Mouse (Mus musculus): ENCODE data around the gene Hist1h3e. TPM values are rescaled to one million over a fixed set of nuclear protein-coding genes. Genes with fewer than 3 reads are reported as not detected.
A peak's percentile ranks its signal among the peaks of the same experiment; 100 is the strongest.
"Not testable (repeated sequence)": the region's sequence is repeated elsewhere in the genome, so short reads cannot be mapped to it uniquely, and the experiment has no call there.

Hist1h3e gene
- total RNA-seq, 2 experiments from 2014 or later = 11.9 to 17.0 TPM

GRCm38 (mm10) chr13:23570261-23571021 lies 8.3 kb upstream of the Hist1h3e start:
- DNase-seq; intact Hi-C loops (cut with DNase I): not testable (repeated sequence)

- no peak for DNase-seq
- intact Hi-C loops (cut with DNase I) = no loop called here
Observed at GRCm38 (mm10) chr13:23564482-23564881, 2.3 kb upstream of the Hist1h3e start.

- no peak for DNase-seq
- intact Hi-C loops (cut with DNase I) = no loop called here
Observed at GRCm38 (mm10) chr13:23562699-23563462, 712 bp upstream of the Hist1h3e start.

GRCm38 (mm10) chr13:23561531-23561882 lies 662 bp downstream of the Hist1h3e start:
- intact Hi-C loops (cut with DNase I); DNase-seq: not testable (repeated sequence)

GRCm38 (mm10) chr13:23560699-23561098 lies 1.5 kb downstream of the Hist1h3e start:
- DNase-seq; intact Hi-C loops (cut with DNase I): not testable (repeated sequence)

- intact Hi-C loops (cut with DNase I) = no loop called here
- DNase-seq = no peak
Observed at GRCm38 (mm10) chr13:23556906-23557305, 5.3 kb downstream of the Hist1h3e start.

- DNase-seq = peak in 1 of 2 experiments; percentile 26
- intact Hi-C loops (cut with DNase I) = no loop called here
Observed at GRCm38 (mm10) chr13:23555839-23556416, 6.2 kb downstream of the Hist1h3e start.

- intact Hi-C loops (cut with DNase I) = no loop called here
- DNase-seq = peak in 1 of 2 experiments; percentile 45
Observed at GRCm38 (mm10) chr13:23554925-23555838, 7.0 kb downstream of the Hist1h3e start.

GRCm38 (mm10) chr13:23554393-23554792 lies 7.8 kb downstream of the Hist1h3e start:
- intact Hi-C loops (cut with DNase I) = no loop called here
- no peak for DNase-seq

GRCm38 (mm10) chr13:23552962-23553361 lies 9.2 kb downstream of the Hist1h3e start, which contains the start of gene Hist1h1d:
TSS of gene Hist1h1d (plus strand) at chr13:23553262.
- no peak for DNase-seq
- intact Hi-C loops (cut with DNase I) = no loop called here

GRCm38 (mm10) chr13:23551931-23552914 lies 9.9 kb downstream of the Hist1h3e start:
- DNase-seq = no peak
- intact Hi-C loops (cut with DNase I) = no loop called here

GRCm38 (mm10) chr13:23551146-23551834 lies 10.9 kb downstream of the Hist1h3e start, which contains the start of gene Hist1h4f:
TSS of gene Hist1h4f (minus strand) at chr13:23551648.
- intact Hi-C loops (cut with DNase I) = not testable (repeated sequence)
- DNase-seq = peak; percentile 38 to 47

GRCm38 (mm10) chr13:23550761-23551145 lies 11.4 kb downstream of the Hist1h3e start:
- intact Hi-C loops (cut with DNase I) = no loop called here
- no peak for DNase-seq

- DNase-seq = no peak
- intact Hi-C loops (cut with DNase I) = no loop called here
Observed at GRCm38 (mm10) chr13:23546694-23547093, 15.5 kb downstream of the Hist1h3e start.

GRCm38 (mm10) chr13:23544787-23545120 lies 17.4 kb downstream of the Hist1h3e start:
- intact Hi-C loops (cut with DNase I); DNase-seq: not testable (repeated sequence)

- intact Hi-C loops (cut with DNase I) = no loop called here
- peak in 1 of 2 experiments; percentile 60 for DNase-seq
Observed at GRCm38 (mm10) chr13:23543965-23544786, 18.0 kb downstream of the Hist1h3e start, which contains the start of gene Hist1h3f. TSS of gene Hist1h3f (plus strand) at chr13:23544052.

- intact Hi-C loops (cut with DNase I) = not testable (repeated sequence)
- peak; percentile 27 to 57 for DNase-seq
Observed at GRCm38 (mm10) chr13:23542999-23543607, 19.1 kb downstream of the Hist1h3e start, which contains the start of gene Hist1h2bh. TSS of gene Hist1h2bh (minus strand) at chr13:23543392.
